ENCODE assay signal across 28 mouse cellular contexts in the genomic region with DNA sequence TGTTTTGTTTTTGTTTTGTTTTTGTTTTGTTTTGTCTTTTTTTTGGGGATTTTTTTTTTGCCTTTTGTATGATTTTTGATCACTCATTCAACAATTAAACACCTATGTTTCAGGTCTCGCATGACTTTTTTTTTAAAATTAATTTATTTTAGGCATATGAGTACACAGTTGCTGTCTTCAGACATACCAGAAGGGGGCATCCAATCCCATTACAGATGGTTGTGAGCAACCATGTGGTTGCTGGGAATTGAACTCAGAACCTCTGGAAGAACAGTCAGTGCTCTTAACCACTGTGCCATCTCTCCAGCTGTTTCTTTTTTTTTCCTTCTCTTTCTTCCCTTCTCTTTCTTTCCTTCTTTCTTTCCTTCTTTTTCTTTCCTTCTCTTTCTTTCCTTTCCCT. TPM values are rescaled to one million over a fixed set of nuclear protein-coding genes. Genes with fewer than 3 reads are reported as not detected.
DNase-seq lines count a peak whose midpoint lies in the region; ATAC-seq and TF ChIP-seq lines count a peak whose summit lies in the region.
"Had no signal": no experiment of that assay in that cellular context is flagged by ENCODE, and none has a peak within 500 bp of the region (broad histone marks: within the 10 kb centered on the region; RNA-seq: fewer than 3 reads in every experiment).

No protein-coding gene starts in this region.

- ATAC-seq in megakaryocyte progenitor cell, adult 5-6 weeks (replicated peaks; ENCODE audit: poor library complexity): no peak
- ATAC-seq: inflammation-experienced regulatory T-cells, adult 6 months had no signal

- TF ChIP-seq CTCF in gastrocnemius, adult 2 months (IDR thresholded peaks at IDR 0.05): peak; percentile 4; the same call in 1 of the 2 replicates
- peak; percentile 52 for TF ChIP-seq CTCF in layer of hippocampus, adult 2 months (conservative IDR thresholded peaks at IDR 0.05)
- TF ChIP-seq CTCF in bone marrow macrophage, adult 2 months (IDR thresholded peaks at IDR 0.05; ENCODE audit: low read depth, low read length): no peak

- no peak overlapping the region for H3K27ac ChIP-seq in gastrocnemius, adult 2 months
- no peak overlapping the region for H3K27ac ChIP-seq in layer of hippocampus, adult 2 months
- peak overlapping the region; percentile 56 for H3K27ac ChIP-seq in bone marrow macrophage, adult 2 months (ENCODE audit: insufficient read depth, low read depth, low read length)
- H3K27ac ChIP-seq: embryonic facial prominence, embryonic 10.5 days; embryonic facial prominence, embryonic 15.5 days; forebrain, embryonic 12.5 days; hindbrain, embryonic 14.5 days; limb, embryonic 13.5 days; liver, embryonic 13.5 days; midbrain, embryonic 12.5 days; neural tube, embryonic 13.5 days had no signal

- peaks cover 14% of the 10 kb centered on the region for H3K4me1 ChIP-seq in bone marrow macrophage, adult 2 months (ENCODE audit: control insufficient read depth, insufficient read depth, low read length)

- TF ChIP-seq POLR2A in bone marrow macrophage, adult 2 months (IDR thresholded peaks at IDR 0.05; ENCODE audit: borderline replicate concordance, low read depth, low read length): no peak

- H3K4me3 ChIP-seq in gastrocnemius, adult 2 months: no peak overlapping the region
- H3K4me3 ChIP-seq in layer of hippocampus, adult 2 months: no peak overlapping the region
- peak overlapping the region; percentile 17; the same call in 1 of the 2 replicates for H3K4me3 ChIP-seq in bone marrow macrophage, adult 2 months (ENCODE audit: insufficient read depth, low read length)
- H3K4me3 ChIP-seq: embryonic facial prominence, embryonic 10.5 days; embryonic facial prominence, embryonic 15.5 days; forebrain, embryonic 12.5 days; heart, embryonic 12.5 days; limb, embryonic 13.5 days; liver, embryonic 13.5 days; midbrain, embryonic 12.5 days; neural tube, embryonic 13.5 days had no signal

- intact Hi-C loops in gastrocnemius, adult 2 months (cut with DNase I): loop anchor here (5.0 to 10.0 kb wide), 2 partner anchors 189 to 691 kb away; a partner anchor contains a TSS

- no peak for DNase-seq in gastrocnemius, adult 2 months
- DNase-seq in gastrocnemius, adult 8-10 months (ENCODE audit: low spot score in 2 of 2): no peak
- DNase-seq in layer of hippocampus, adult 2 months (ENCODE audit: low spot score in 2 of 2): no peak
- no peak for DNase-seq in layer of hippocampus, postnatal 25 days (ENCODE audit: extremely low spot score in 1 of 2, low spot score in 1 of 2)
- DNase-seq in 3T3-L1 (ENCODE audit: low read depth, low spot score): peak; percentile 18
- DNase-seq in ovary, postnatal 14 days (ENCODE audit: low spot score): no peak
- DNase-seq: cerebellum, adult 8-10 months; cerebellum, postnatal 25 days; gastrocnemius, postnatal 25 days; heart, postnatal 4 days; kidney, adult 2 months; kidney, postnatal 10 days; lung, embryonic 14.5 days; lung, postnatal 14 days; thymus, adult 18-20 months; thymus, postnatal 25 days had no signal

RNA-seq across cellular contexts. Expression of a gene that starts 3.0 kb away (rescaled TPM):
- under 1 TPM; 0.28 to 0.50 TPM for total RNA-seq in gastrocnemius, adult 2 months (2021)
- under 1 TPM in 1 of 4 experiments, not detected in 3; 0.10 TPM for total RNA-seq in gastrocnemius, adult 8-10 months (2022)
- total RNA-seq in layer of hippocampus, adult 2 months (2021): 1 to 10 TPM; 1.6 to 2.2 TPM
- 1 to 10 TPM; 1.1 to 2.5 TPM for total RNA-seq in layer of hippocampus, postnatal 25 days (2021)
- 11.7 and 13.2 TPM in 2 replicates for polyA plus RNA-seq in bone marrow macrophage, adult 2 months (2012; ENCODE audit: insufficient read depth, insufficient read length, missing spikeins)
- 32.5 and 33.7 TPM in 2 replicates for total RNA-seq in megakaryocyte progenitor cell, adult 5-6 weeks (2015)
- 66.8 and 106 TPM in 2 replicates for total RNA-seq in megakaryocyte progenitor cell, adult 5-6 weeks (2017)

RNA-seq across cellular contexts. Expression of a gene that starts 20.4 kb away (rescaled TPM):
- 1 to 10 TPM; 4.5 to 8.4 TPM for total RNA-seq in gastrocnemius, adult 2 months (2021)
- total RNA-seq in gastrocnemius, adult 8-10 months (2022): 1 to 10 TPM; 4.8 to 6.6 (median 5.5) TPM
- total RNA-seq in layer of hippocampus, adult 2 months (2021): 1 to 10 TPM; 7.5 to 9.5 TPM
- 1 to 10 TPM; 6.9 to 7.4 TPM for total RNA-seq in layer of hippocampus, postnatal 25 days (2021)
- polyA plus RNA-seq in bone marrow macrophage, adult 2 months (2012; ENCODE audit: insufficient read depth, insufficient read length, missing spikeins): 22.8 and 23.2 TPM in 2 replicates
- 2.0 and 2.1 TPM in 2 replicates for total RNA-seq in megakaryocyte progenitor cell, adult 5-6 weeks (2015)
- total RNA-seq in megakaryocyte progenitor cell, adult 5-6 weeks (2017): 3.2 and 4.9 TPM in 2 replicates

RNA-seq across cellular contexts. Expression of a gene that starts 55.9 kb away (rescaled TPM):
- 10 to 100 TPM; 21.6 to 25.9 TPM for total RNA-seq in gastrocnemius, adult 2 months (2021)
- 10 to 100 TPM; 23.3 to 32.6 (median 27.5) TPM for total RNA-seq in gastrocnemius, adult 8-10 months (2022)
- 10 to 100 TPM; 64.3 to 72.3 TPM for total RNA-seq in layer of hippocampus, adult 2 months (2021)
- 10 to 100 TPM; 67.6 to 70.2 TPM for total RNA-seq in layer of hippocampus, postnatal 25 days (2021)
- polyA plus RNA-seq in bone marrow macrophage, adult 2 months (2012; ENCODE audit: insufficient read depth, insufficient read length, missing spikeins): 11.7 and 13.0 TPM in 2 replicates
- 1.3 and 1.7 TPM in 2 replicates for total RNA-seq in megakaryocyte progenitor cell, adult 5-6 weeks (2015)
- 2.2 and 2.3 TPM in 2 replicates for total RNA-seq in megakaryocyte progenitor cell, adult 5-6 weeks (2017)

Comparison
In these comparisons a context has a peak if more than half of its experiments do, and no peak if none do; other contexts are left out.
1. RNA of a gene that starts 3.0 kb away (total RNA-seq): 32.5 to 106 TPM in megakaryocyte progenitor cell, adult 5-6 weeks; 1.1 to 2.5 TPM in layer of hippocampus, postnatal 25 days, 1.6 to 2.2 TPM in layer of hippocampus, adult 2 months, 0.28 to 0.50 TPM in gastrocnemius, adult 2 months and 0.10 TPM in gastrocnemius, adult 8-10 months; every median in the first group is over 4 times any median in the second.
2. RNA of a gene that starts 55.9 kb away (total RNA-seq): 64.3 to 72.3 TPM in layer of hippocampus, adult 2 months, 67.6 to 70.2 TPM in layer of hippocampus, postnatal 25 days, 23.3 to 32.6 TPM in gastrocnemius, adult 8-10 months and 21.6 to 25.9 TPM in gastrocnemius, adult 2 months; 1.3 to 2.3 TPM in megakaryocyte progenitor cell, adult 5-6 weeks; every median in the first group is over 4 times any median in the second.